Mouse (Mus musculus) ES-Bruce4 (cell line): ENCODE measurements at regions not wholly inside any gene's neighbourhood (a gene's known extent, or its start where the extent isn't known, plus 50 kb on each side); places are given as distances from the start of the nearest gene placed in this dataset.

Source experiments
- H3K27ac ChIP-seq: 2 replicates; pipeline ENCODE4 v1.5.1; 2012; ENCODE audit warnings: low read length, inconsistent platforms; ENCODE audit not compliant: insufficient read depth
- H3K27me3 ChIP-seq: 2 replicates; pipeline ENCODE4 v1.6.1; 2012; ENCODE audit warnings: mild to moderate bottlenecking, low read length, inconsistent platforms; ENCODE audit not compliant: control insufficient read depth, poor library complexity, insufficient read depth, severe bottlenecking
- H3K36me3 ChIP-seq: 2 replicates; pipeline ENCODE4 v1.6.1; 2012; ENCODE audit warnings: inconsistent platforms, mild to moderate bottlenecking, low read length, moderate library complexity; ENCODE audit not compliant: control insufficient read depth, poor library complexity, insufficient read depth, severe bottlenecking
- H3K4me1 ChIP-seq: one replicate; pipeline ENCODE4 v1.8.1; 2011; ENCODE audit warnings: low read length; ENCODE audit not compliant: control insufficient read depth, insufficient read depth
- H3K4me3 ChIP-seq: 2 replicates; pipeline ENCODE4 v1.5.1; 2011; ENCODE audit warnings: low read depth, mild to moderate bottlenecking, low read length
- H3K9ac ChIP-seq: 2 replicates; pipeline ENCODE4 v1.6.1; 2012; ENCODE audit warnings: low read depth, mild to moderate bottlenecking, inconsistent platforms; ENCODE audit not compliant: poor library complexity, severe bottlenecking
- H3K9me3 ChIP-seq: replicated peaks from 2 replicates; pipeline ENCODE4 v1.6.1; 2012; ENCODE audit warnings: mild to moderate bottlenecking, low read length, inconsistent platforms; ENCODE audit not compliant: control insufficient read depth, poor library complexity, insufficient read depth, severe bottlenecking
- CTCF ChIP-seq: IDR thresholded peaks from one replicate; pipeline ENCODE4 v1.8.1; 2011; ENCODE audit warnings: low read depth, low read length
- EP300 ChIP-seq: IDR thresholded peaks from 2 replicates; pipeline ENCODE4 v1.6.1; 2011; ENCODE audit warnings: low read depth, low read length; ENCODE audit not compliant: insufficient read depth
- POLR2A ChIP-seq: IDR thresholded peaks from one replicate; pipeline ENCODE4 v1.8.1; 2011; ENCODE audit warnings: low read length; ENCODE audit not compliant: insufficient read depth

GRCm38 (mm10) chr9:90954613-90955012 lies 407.6 kb upstream of the Zic4 start:
- Histone ChIP-seq H3K36me3 (no peaks in the 10 kb centered on the region), H3K9me3 (no peaks in the 10 kb centered on the region), H3K9ac (no peak overlapping the region), H3K4me1 (no peaks in the 10 kb centered on the region), H3K27ac (no peak overlapping the region), H3K4me3 (no peak overlapping the region), H3K27me3 (no peaks in the 10 kb centered on the region)
- no peak for TF ChIP-seq POLR2A

- Histone ChIP-seq H3K4me3 (no peak overlapping the region), H3K4me1 (no peaks in the 10 kb centered on the region), H3K9me3 (no peaks in the 10 kb centered on the region), H3K27ac (no peak overlapping the region), H3K36me3 (no peaks in the 10 kb centered on the region), H3K9ac (no peak overlapping the region), H3K27me3 (no peaks in the 10 kb centered on the region)
- no peak for TF ChIP-seq POLR2A
Measured at GRCm38 (mm10) chr9:90961436-90961835, 400.8 kb upstream of the Zic4 start.

- Histone ChIP-seq H3K4me1 (no peaks in the 10 kb centered on the region), H3K27ac (no peak overlapping the region), H3K36me3 (no peaks in the 10 kb centered on the region)
Measured at GRCm38 (mm10) chr9:90964043-90964442, 398.2 kb upstream of the Zic4 start.

GRCm38 (mm10) chr9:90978730-90979129 lies 383.5 kb upstream of the Zic4 start:
- Histone ChIP-seq H3K27ac (no peak overlapping the region), H3K9me3 (no peaks in the 10 kb centered on the region)

More at GRCm38 (mm10) chr9:90964043-90964442, 398.2 kb upstream of the Zic4 start:
- Histone ChIP-seq H3K9ac (no peak overlapping the region), H3K27me3 (no peaks in the 10 kb centered on the region), H3K4me3 (no peak overlapping the region), H3K9me3 (no peaks in the 10 kb centered on the region)
- no peak for TF ChIP-seq POLR2A
- TF ChIP-seq CTCF: no peak
- no peak for TF ChIP-seq EP300

GRCm38 (mm10) chr9:90980023-90980802 lies 382.0 kb upstream of the Zic4 start:
- H3K4me1 ChIP-seq: no peaks in the 10 kb centered on the region
- H3K27me3 ChIP-seq: no peaks in the 10 kb centered on the region
- H3K4me3 ChIP-seq: no peak overlapping the region
- no peaks in the 10 kb centered on the region for H3K36me3 ChIP-seq
- no peak overlapping the region for H3K27ac ChIP-seq
- no peaks in the 10 kb centered on the region for H3K9me3 ChIP-seq
- no peak overlapping the region for H3K9ac ChIP-seq
- TF ChIP-seq EP300 (no peak), POLR2A (no peak), CTCF (no peak)

More at GRCm38 (mm10) chr9:90978730-90979129, 383.5 kb upstream of the Zic4 start:
- Histone ChIP-seq H3K4me3 (no peak overlapping the region), H3K27me3 (no peaks in the 10 kb centered on the region), H3K4me1 (no peaks in the 10 kb centered on the region), H3K36me3 (no peaks in the 10 kb centered on the region), H3K9ac (no peak overlapping the region)
- TF ChIP-seq POLR2A (no peak), EP300 (no peak), CTCF (no peak)

- H3K36me3 ChIP-seq: no peaks in the 10 kb centered on the region
- no peak overlapping the region for H3K27ac ChIP-seq
- H3K4me3 ChIP-seq: no peak overlapping the region
- no peaks in the 10 kb centered on the region for H3K27me3 ChIP-seq
- no peaks in the 10 kb centered on the region for H3K4me1 ChIP-seq
- no peaks in the 10 kb centered on the region for H3K9me3 ChIP-seq
- H3K9ac ChIP-seq: no peak overlapping the region
- TF ChIP-seq CTCF (no peak), POLR2A (no peak), EP300 (no peak)
Measured at GRCm38 (mm10) chr9:90999178-90999577, 363.0 kb upstream of the Zic4 start.
